Mouse (Mus musculus): Measurements from ENCODE around the gene Gm266. TPM values are rescaled to one million over a fixed set of nuclear protein-coding genes. Genes with fewer than 3 reads are reported as not detected.
A peak's percentile ranks its signal among the peaks of the same experiment; 100 is the strongest.
"Not testable (repeated sequence)": the region's sequence is repeated elsewhere in the genome, so short reads cannot be mapped to it uniquely, and the experiment has no call there.

Gm266 gene
- polyA plus RNA-seq, 1 experiment from 2014 or later = 1.9 TPM

GRCm38 (mm10) chr12:111514874-111515649 is 29.4 kb upstream of the Gm266 start:
- WGBS = 69% methylated on average over 7 of the region's 7 CpGs
- Histone ChIP-seq H3K9me3 (ENCODE audit: low read length) (no peaks in the 10 kb centered on the region), H3K4me3 (ENCODE audit: low read depth, low read length) (peak overlapping the region; percentile 5; the same call in 1 of the 2 replicates), H3K27ac (ENCODE audit: low read length) (0 out of 2 replicates have a peak overlapping the region, but pooled peaks have one; percentile 6), H3K4me2 (replicated peaks; ENCODE audit: low read depth, low read length) (peak overlapping the region; percentile 27; the same call in 1 of the 2 replicates), H3K27me3 (replicated peaks; ENCODE audit: insufficient read depth, low read length) (no peaks in the 10 kb centered on the region), H3K36me3 (ENCODE audit: insufficient read depth, low read length) (no peaks in the 10 kb centered on the region), H3K9ac (replicated peaks; ENCODE audit: low read depth) (no peak overlapping the region), H3K4me1 (ENCODE audit: insufficient read depth, low read depth, low read length) (no peaks in the 10 kb centered on the region)
- TF ChIP-seq EP300 (IDR thresholded peaks at IDR 0.05) (no peak), CTCF (IDR thresholded peaks at IDR 0.05) (no peak)
- DNase-seq (ENCODE audit: low spot score) (no peak), ATAC-seq (no peak)

GRCm38 (mm10) chr12:111514231-111514792 is 28.7 kb upstream of the Gm266 start:
- WGBS = 57% methylated on average over 7 of the region's 7 CpGs
- H3K9ac ChIP-seq (replicated peaks; ENCODE audit: low read depth) = no peak overlapping the region
- H3K4me2 ChIP-seq (replicated peaks; ENCODE audit: low read depth, low read length) = peak overlapping the region; percentile 27; the same call in 1 of the 2 replicates
- peak overlapping the region; percentile 5; the same call in 1 of the 2 replicates for H3K4me3 ChIP-seq (ENCODE audit: low read depth, low read length)
- ATAC-seq = no peak
- H3K4me1 ChIP-seq (ENCODE audit: insufficient read depth, low read depth, low read length) = no peaks in the 10 kb centered on the region
- TF ChIP-seq CTCF (IDR thresholded peaks at IDR 0.05) = no peak
- no peak for TF ChIP-seq EP300 (IDR thresholded peaks at IDR 0.05)
- H3K36me3 ChIP-seq (ENCODE audit: insufficient read depth, low read length) = no peaks in the 10 kb centered on the region
- H3K27me3 ChIP-seq (replicated peaks; ENCODE audit: insufficient read depth, low read length) = no peaks in the 10 kb centered on the region
- H3K9me3 ChIP-seq (ENCODE audit: low read length) = no peaks in the 10 kb centered on the region
- DNase-seq (ENCODE audit: low spot score) = no peak
- H3K27ac ChIP-seq (ENCODE audit: low read length) = 0 out of 2 replicates have a peak overlapping the region, but pooled peaks have one; percentile 6

GRCm38 (mm10) chr12:111513673-111514072 is 28.1 kb upstream of the Gm266 start:
- no peak overlapping the region for H3K4me3 ChIP-seq (ENCODE audit: low read depth, low read length)
- no peak overlapping the region for H3K4me2 ChIP-seq (replicated peaks; ENCODE audit: low read depth, low read length)
- H3K27me3 ChIP-seq (replicated peaks; ENCODE audit: insufficient read depth, low read length) = no peaks in the 10 kb centered on the region
- TF ChIP-seq CTCF (IDR thresholded peaks at IDR 0.05) (no peak), EP300 (IDR thresholded peaks at IDR 0.05) (no peak)
- WGBS = 66% methylated on average over 5 of the region's 5 CpGs
- H3K9ac ChIP-seq (replicated peaks; ENCODE audit: low read depth) = no peak overlapping the region
- H3K27ac ChIP-seq (ENCODE audit: low read length) = no peak overlapping the region
- no peaks in the 10 kb centered on the region for H3K4me1 ChIP-seq (ENCODE audit: insufficient read depth, low read depth, low read length)
- no peaks in the 10 kb centered on the region for H3K9me3 ChIP-seq (ENCODE audit: low read length)
- ATAC-seq (no peak), DNase-seq (ENCODE audit: low spot score) (no peak)
- no peaks in the 10 kb centered on the region for H3K36me3 ChIP-seq (ENCODE audit: insufficient read depth, low read length)

GRCm38 (mm10) chr12:111512572-111513063 is 27.0 kb upstream of the Gm266 start:
- no peak overlapping the region for H3K4me2 ChIP-seq (replicated peaks; ENCODE audit: low read depth, low read length)
- no peak for ATAC-seq
- no peaks in the 10 kb centered on the region for H3K36me3 ChIP-seq (ENCODE audit: insufficient read depth, low read length)
- H3K4me3 ChIP-seq (ENCODE audit: low read depth, low read length) = no peak overlapping the region
- H3K27ac ChIP-seq (ENCODE audit: low read length) = no peak overlapping the region
- 87% methylated on average over 12 of the region's 12 CpGs for WGBS
- DNase-seq (ENCODE audit: low spot score) = no peak
- no peaks in the 10 kb centered on the region for H3K4me1 ChIP-seq (ENCODE audit: insufficient read depth, low read depth, low read length)
- no peak overlapping the region for H3K9ac ChIP-seq (replicated peaks; ENCODE audit: low read depth)
- H3K9me3 ChIP-seq (ENCODE audit: low read length) = no peaks in the 10 kb centered on the region
- H3K27me3 ChIP-seq (replicated peaks; ENCODE audit: insufficient read depth, low read length) = no peaks in the 10 kb centered on the region
- TF ChIP-seq EP300 (IDR thresholded peaks at IDR 0.05) = no peak

- not testable (repeated sequence) for H3K4me1 ChIP-seq (ENCODE audit: insufficient read depth, low read depth, low read length); H3K9ac ChIP-seq (replicated peaks; ENCODE audit: low read depth); DNase-seq (ENCODE audit: low spot score); H3K27ac ChIP-seq (ENCODE audit: low read length); H3K36me3 ChIP-seq (ENCODE audit: insufficient read depth, low read length); H3K4me2 ChIP-seq (replicated peaks; ENCODE audit: low read depth, low read length); H3K27me3 ChIP-seq (replicated peaks; ENCODE audit: insufficient read depth, low read length); ATAC-seq; H3K4me3 ChIP-seq (ENCODE audit: low read depth, low read length); H3K9me3 ChIP-seq (ENCODE audit: low read length)
- 60% methylated on average over 3 of the region's 3 CpGs for whole genome bisulfite sequencing
Observed at GRCm38 (mm10) chr12:111508438-111508837, 22.8 kb upstream of the Gm266 start.

- ATAC-seq = no peak
- TF ChIP-seq EP300 (IDR thresholded peaks at IDR 0.05) (no peak), CTCF (IDR thresholded peaks at IDR 0.05) (no peak)
- Histone ChIP-seq H3K4me3 (ENCODE audit: low read depth, low read length) (no peak overlapping the region), H3K27me3 (replicated peaks; ENCODE audit: insufficient read depth, low read length) (no peaks in the 10 kb centered on the region), H3K9ac (replicated peaks; ENCODE audit: low read depth) (no peak overlapping the region), H3K27ac (ENCODE audit: low read length) (no peak overlapping the region), H3K9me3 (ENCODE audit: low read length) (no peaks in the 10 kb centered on the region), H3K4me2 (replicated peaks; ENCODE audit: low read depth, low read length) (no peak overlapping the region), H3K4me1 (ENCODE audit: insufficient read depth, low read depth, low read length) (no peaks in the 10 kb centered on the region), H3K36me3 (ENCODE audit: insufficient read depth, low read length) (no peaks in the 10 kb centered on the region)
- DNase-seq (ENCODE audit: low spot score) = no peak
- WGBS = 82% methylated on average over 10 of the region's 10 CpGs
Observed at GRCm38 (mm10) chr12:111507962-111508361, 22.3 kb upstream of the Gm266 start.
